Mouse (Mus musculus) kidney, embryonic 14.5 days (tissue): ENCODE measurements at regions not wholly inside any gene's neighbourhood (a gene's known extent, or its start where the extent isn't known, plus 50 kb on each side); places are given as distances from the start of the nearest gene placed in this dataset.

Source experiments
- ATAC-seq: fragments of 200-750 bp; cut with Nextera tagmentation; 2 replicates; pipeline ENCODE4 v1.8.0; 2017; ENCODE audit warnings: moderate number of reproducible peaks, mild to moderate bottlenecking, moderate TSS enrichment, moderate library complexity; ENCODE audit not compliant: low FRiP score, low TSS enrichment
- H3K27ac ChIP-seq: fragments of 300-500 bp; sonication (generic); 2 replicates; pipeline ENCODE4 v1.5.1; 2014; ENCODE audit warnings: low read depth, mild to moderate bottlenecking, low read length, moderate library complexity, mixed read lengths
- H3K27me3 ChIP-seq: fragments of 300-500 bp; sonication (generic); 2 replicates; pipeline ENCODE4 v1.6.1; 2014; ENCODE audit warnings: mild to moderate bottlenecking, low read length; ENCODE audit not compliant: control insufficient read depth, insufficient read depth
- H3K36me3 ChIP-seq: fragments of 300-500 bp; sonication (generic); 2 replicates; pipeline ENCODE4 v1.6.1; 2014; ENCODE audit warnings: low read length, mixed read lengths; ENCODE audit not compliant: control insufficient read depth, insufficient read depth
- H3K4me1 ChIP-seq: fragments of 300-500 bp; sonication (generic); 2 replicates; pipeline ENCODE4 v1.6.1; 2014; ENCODE audit warnings: low read length, mixed read lengths; ENCODE audit not compliant: control insufficient read depth, insufficient read depth
- H3K4me2 ChIP-seq: fragments of 300-500 bp; sonication (generic); replicated peaks from 2 replicates; pipeline ENCODE4 v1.6.1; 2014; ENCODE audit warnings: low read depth, mild to moderate bottlenecking, low read length
- H3K4me3 ChIP-seq: fragments of 300-500 bp; sonication (generic); 2 replicates; pipeline ENCODE4 v1.5.1; 2014; ENCODE audit warnings: mild to moderate bottlenecking, low read length
- H3K9ac ChIP-seq: fragments of 300-500 bp; sonication (generic); 2 replicates; pipeline ENCODE4 v1.6.1; 2014; ENCODE audit warnings: low read depth, mild to moderate bottlenecking, low read length, moderate library complexity
- H3K9me3 ChIP-seq: fragments of 300-500 bp; sonication (generic); 2 replicates; pipeline ENCODE4 v1.6.1; 2016; ENCODE audit warnings: low read length; ENCODE audit not compliant: control insufficient read depth
- WGBS: fragments of 180-500 bp; shearing (Covaris S2); extraction: QIAGEN DNeasy Blood & Tissue Kit; methylation state at CpG from one replicate; pipeline ENCODE4 v1.1.7; 2014; 5-methylcytosine and 5-hydroxymethylcytosine counted together

DNA sequence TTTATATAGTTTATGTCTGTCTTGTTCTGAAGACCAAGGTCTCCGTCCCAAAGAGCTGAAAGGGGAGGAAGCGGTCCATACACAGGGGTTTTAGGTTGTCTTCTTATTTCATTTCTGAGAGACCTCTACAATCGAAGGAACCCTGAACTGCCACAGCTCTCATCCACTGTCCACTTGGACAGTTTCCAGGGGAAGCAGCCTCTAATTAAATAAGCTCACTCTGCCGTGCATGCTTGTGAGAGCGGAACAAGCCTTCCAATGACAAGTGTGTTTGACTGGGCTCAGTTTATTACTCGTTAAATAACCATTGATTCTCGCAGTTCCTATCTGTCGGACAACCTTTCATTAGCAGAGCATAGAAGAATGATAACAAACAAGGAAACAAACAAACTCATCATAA is 174.2 kb downstream of the Sec61b start:
- no peaks in the 10 kb centered on the region for H3K27me3 ChIP-seq

DNA sequence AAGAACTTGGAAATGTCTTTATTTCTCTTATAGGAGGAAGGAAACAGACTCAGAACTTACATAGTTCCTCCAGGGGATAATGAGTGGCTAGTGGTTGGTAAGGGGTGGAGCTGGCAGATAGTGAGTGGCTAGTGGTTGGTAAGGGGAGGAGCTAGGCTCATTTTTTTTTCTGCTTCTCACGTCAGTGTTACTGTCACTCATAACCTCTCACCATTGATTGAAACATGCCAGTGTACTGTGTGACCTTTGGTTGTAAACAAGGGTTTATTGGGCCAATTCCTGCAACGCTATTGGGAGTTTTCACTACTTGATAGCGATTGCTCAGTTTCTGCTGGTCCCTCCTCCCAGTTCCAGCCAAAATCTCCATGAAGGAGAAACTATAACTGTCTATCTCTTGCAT is 175.5 kb downstream of the Sec61b start:
- 85% methylated on average over 3 of the region's 3 CpGs for WGBS

More for the DNA sequence above, 174.2 kb downstream of the Sec61b start:
- no peaks in the 10 kb centered on the region for H3K36me3 ChIP-seq
- no peak overlapping the region for H3K9ac ChIP-seq
- H3K4me3 ChIP-seq: no peak overlapping the region
- no peaks in the 10 kb centered on the region for H3K4me1 ChIP-seq
- no peak overlapping the region for H3K27ac ChIP-seq
- ATAC-seq: no peak
- 0 out of 2 replicates have a peak, but pooled peaks cover 3% of the 10 kb centered on the region for H3K9me3 ChIP-seq
- 62% methylated on average over 8 of the region's 8 CpGs for WGBS
- no peak overlapping the region for H3K4me2 ChIP-seq

GRCm38 (mm10) chr4:47651521-47651920 is 177.1 kb downstream of the Sec61b start:
- 0 out of 2 replicates have a peak, but pooled peaks cover 1% of the 10 kb centered on the region for H3K9me3 ChIP-seq
- H3K4me2 ChIP-seq: no peak overlapping the region
- no peaks in the 10 kb centered on the region for H3K27me3 ChIP-seq
- no peaks in the 10 kb centered on the region for H3K4me1 ChIP-seq
- no peak overlapping the region for H3K27ac ChIP-seq
- WGBS: 68% methylated on average over 10 of the region's 10 CpGs
- no peak for ATAC-seq
- H3K4me3 ChIP-seq: no peak overlapping the region
- H3K9ac ChIP-seq: no peak overlapping the region
- no peaks in the 10 kb centered on the region for H3K36me3 ChIP-seq

More for the DNA sequence above, 175.5 kb downstream of the Sec61b start:
- Histone ChIP-seq H3K36me3 (no peaks in the 10 kb centered on the region), H3K4me1 (no peaks in the 10 kb centered on the region), H3K4me2 (no peak overlapping the region), H3K27me3 (no peaks in the 10 kb centered on the region), H3K9me3 (0 out of 2 replicates have a peak, but pooled peaks cover 3% of the 10 kb centered on the region), H3K4me3 (no peak overlapping the region), H3K9ac (no peak overlapping the region), H3K27ac (no peak overlapping the region)
- no peak for ATAC-seq

DNA sequence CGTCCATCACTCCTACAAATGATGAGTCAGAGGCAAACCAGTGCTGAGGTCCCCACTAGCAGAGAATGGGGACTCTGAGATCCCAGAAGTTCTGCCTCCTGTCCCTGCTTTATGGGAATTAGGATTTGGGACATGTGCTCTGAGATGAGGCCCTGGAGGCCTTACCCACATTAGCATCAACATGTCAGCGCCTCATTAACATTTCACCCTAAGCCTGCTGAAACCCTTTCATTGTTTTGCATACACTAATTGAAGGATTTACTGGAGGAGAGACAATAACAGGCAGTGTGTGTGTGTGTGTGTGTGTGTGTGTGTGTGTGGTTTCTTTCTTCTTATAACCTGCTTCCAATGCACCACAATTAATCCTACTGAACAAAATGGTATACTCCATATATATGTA is 178.7 kb downstream of the Sec61b start:
- Histone ChIP-seq H3K36me3 (no peaks in the 10 kb centered on the region), H3K4me1 (no peaks in the 10 kb centered on the region), H3K9me3 (no peaks in the 10 kb centered on the region), H3K27me3 (no peaks in the 10 kb centered on the region), H3K4me2 (no peak overlapping the region), H3K9ac (no peak overlapping the region), H3K4me3 (no peak overlapping the region), H3K27ac (no peak overlapping the region)
- no peak for ATAC-seq
- 80% methylated on average over 2 of the region's 2 CpGs for WGBS

DNA sequence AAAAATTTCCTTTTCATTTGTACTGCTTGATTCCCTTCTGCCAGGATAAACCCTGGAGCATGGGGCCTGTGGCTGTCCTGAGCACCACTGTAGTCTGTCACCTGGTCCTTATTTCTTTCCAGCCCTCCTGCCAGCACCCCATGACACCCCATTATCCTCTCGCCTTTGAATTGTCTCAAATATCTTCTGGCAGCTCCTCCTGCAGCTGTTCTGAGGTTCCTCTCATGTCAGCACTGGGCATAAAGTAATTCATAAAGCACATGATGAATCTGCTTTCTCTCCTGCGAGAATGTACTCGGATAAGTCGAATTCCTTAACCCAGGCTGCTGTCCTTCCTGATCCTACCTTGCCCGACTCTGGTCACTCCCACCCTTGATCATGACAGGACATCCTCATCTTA is 195.1 kb downstream of the Sec61b start:
- Histone ChIP-seq H3K4me3 (no peak overlapping the region), H3K36me3 (no peaks in the 10 kb centered on the region), H3K4me2 (no peak overlapping the region), H3K4me1 (no peaks in the 10 kb centered on the region), H3K9ac (no peak overlapping the region), H3K27me3 (no peaks in the 10 kb centered on the region), H3K27ac (no peak overlapping the region), H3K9me3 (no peaks in the 10 kb centered on the region)
- 83% methylated on average over 5 of the region's 5 CpGs for WGBS
- ATAC-seq: no peak

- 71% methylated on average over 3 of the region's 3 CpGs for WGBS
- H3K9me3 ChIP-seq: no peaks in the 10 kb centered on the region
- no peaks in the 10 kb centered on the region for H3K36me3 ChIP-seq
- H3K4me3 ChIP-seq: no peak overlapping the region
- H3K27ac ChIP-seq: no peak overlapping the region
- no peak overlapping the region for H3K4me2 ChIP-seq
- no peak for ATAC-seq
- H3K9ac ChIP-seq: no peak overlapping the region
- no peaks in the 10 kb centered on the region for H3K27me3 ChIP-seq
- H3K4me1 ChIP-seq: no peaks in the 10 kb centered on the region
These were observed 196.0 kb downstream of the Sec61b start for GRCm38 (mm10) chr4:47670476-47670875.

- Histone ChIP-seq H3K9me3 (no peaks in the 10 kb centered on the region), H3K4me3 (no peak overlapping the region), H3K9ac (no peak overlapping the region), H3K27ac (no peak overlapping the region), H3K4me1 (no peaks in the 10 kb centered on the region), H3K4me2 (no peak overlapping the region), H3K27me3 (no peaks in the 10 kb centered on the region), H3K36me3 (no peaks in the 10 kb centered on the region)
- ATAC-seq: no peak
- WGBS: 91% methylated on average over 5 of the region's 5 CpGs
These were observed 196.9 kb downstream of the Sec61b start for GRCm38 (mm10) chr4:47671362-47671761.

DNA sequence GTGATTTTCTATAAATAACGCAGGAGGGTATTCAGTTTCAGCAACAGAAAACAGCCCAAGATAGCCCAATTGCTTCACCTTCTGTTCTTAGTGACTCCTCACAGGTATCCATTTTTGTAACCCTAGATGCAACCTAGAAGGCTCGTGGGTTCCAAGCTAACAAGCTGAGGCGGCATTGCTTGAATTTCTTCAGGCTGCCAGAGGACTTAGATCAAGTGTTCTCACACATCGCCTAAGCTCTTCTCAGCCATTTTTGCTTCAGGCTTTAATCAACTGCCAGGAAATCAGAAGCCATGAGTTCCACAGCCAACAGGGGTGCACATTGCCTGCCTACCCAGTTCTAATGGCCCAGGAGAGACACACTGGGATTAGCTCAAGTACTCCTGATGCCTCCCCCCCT is 206.7 kb downstream of the Sec61b start:
- no peaks in the 10 kb centered on the region for H3K36me3 ChIP-seq
- no peak overlapping the region for H3K4me3 ChIP-seq
- no peaks in the 10 kb centered on the region for H3K4me1 ChIP-seq
- H3K27me3 ChIP-seq: no peaks in the 10 kb centered on the region
- 89% methylated on average over 4 of the region's 4 CpGs for WGBS
- no peak for ATAC-seq
- no peak overlapping the region for H3K4me2 ChIP-seq
- H3K9me3 ChIP-seq: no peaks in the 10 kb centered on the region
- no peak overlapping the region for H3K27ac ChIP-seq
- H3K9ac ChIP-seq: no peak overlapping the region

DNA sequence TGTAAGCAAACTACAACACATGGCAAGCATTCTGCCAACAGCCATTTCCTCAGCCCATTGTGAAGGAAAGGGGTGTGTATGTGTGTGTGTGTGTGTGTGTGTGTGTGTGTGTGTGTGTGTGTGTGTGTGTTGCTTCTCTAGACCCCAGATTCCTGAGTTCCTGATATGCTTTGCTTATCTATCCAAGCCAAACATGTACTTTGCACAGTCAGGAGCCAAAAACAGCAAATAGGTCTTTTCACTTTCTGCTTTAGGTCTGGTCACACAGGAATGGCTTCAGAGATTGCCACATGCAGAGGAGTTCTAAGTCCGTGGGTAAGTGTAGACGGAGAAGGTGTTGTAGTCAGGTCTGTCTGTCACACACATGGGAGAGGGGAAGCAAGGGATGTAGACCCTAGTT is 216.7 kb downstream of the Sec61b start:
- H3K27me3 ChIP-seq: no peaks in the 10 kb centered on the region
- H3K9me3 ChIP-seq: no peaks in the 10 kb centered on the region
- no peak overlapping the region for H3K9ac ChIP-seq
- 73% methylated on average over 2 of the region's 2 CpGs for WGBS
- no peak overlapping the region for H3K4me2 ChIP-seq
- ATAC-seq: no peak
- H3K27ac ChIP-seq: no peak overlapping the region
- H3K4me1 ChIP-seq: no peaks in the 10 kb centered on the region
- no peak overlapping the region for H3K4me3 ChIP-seq
- H3K36me3 ChIP-seq: no peaks in the 10 kb centered on the region

- Histone ChIP-seq H3K9ac (no peak overlapping the region), H3K4me3 (no peak overlapping the region), H3K36me3 (no peaks in the 10 kb centered on the region), H3K27ac (no peak overlapping the region), H3K9me3 (no peaks in the 10 kb centered on the region), H3K27me3 (no peaks in the 10 kb centered on the region), H3K4me2 (no peak overlapping the region), H3K4me1 (no peaks in the 10 kb centered on the region)
- ATAC-seq: no peak
These were observed 218.2 kb downstream of the Sec61b start for GRCm38 (mm10) chr4:47692654-47693053.
